Mouse (Mus musculus) forebrain, embryonic 14.5 days (tissue): ENCODE data around the gene S100pbp. TPM values are rescaled to one million over a fixed set of nuclear protein-coding genes. Genes with fewer than 3 reads are reported as not detected.
"Not testable (repeated sequence)": the region's sequence is repeated elsewhere in the genome, so short reads cannot be mapped to it uniquely, and the experiment has no call there.

ENCODE experiments used
- ATAC-seq: fragments of 200-750 bp; cut with Nextera tagmentation; 2 replicates; pipeline ENCODE4 v1.8.0; 2017; ENCODE audit warnings: mild to moderate bottlenecking, moderate library complexity
- DNase-seq: peaks from one replicate; pipeline ENCODE4 v3.0.0-alpha.2; 2015; ENCODE audit warnings: low spot score
- H3K27ac ChIP-seq: fragments of 300-500 bp; sonication (generic); 2 replicates; pipeline ENCODE4 v1.5.1; 2014; ENCODE audit warnings: low read depth, mild to moderate bottlenecking, control low read depth, low read length, moderate library complexity
- H3K27me3 ChIP-seq: fragments of 300-500 bp; sonication (generic); replicated peaks from 2 replicates; pipeline ENCODE4 v1.6.1; 2014; ENCODE audit warnings: low read length, control low read depth, mixed read lengths; ENCODE audit not compliant: control insufficient read depth, insufficient read depth
- H3K36me3 ChIP-seq: fragments of 300-500 bp; sonication (generic); 2 replicates; pipeline ENCODE4 v1.6.1; 2014; ENCODE audit warnings: low read length, control low read depth; ENCODE audit not compliant: control insufficient read depth, insufficient read depth
- H3K4me1 ChIP-seq: fragments of 300-500 bp; sonication (generic); 2 replicates; pipeline ENCODE4 v1.6.1; 2014; ENCODE audit warnings: antibody characterized with exemption, low read length, control low read depth; ENCODE audit not compliant: control insufficient read depth, insufficient read depth
- H3K4me2 ChIP-seq: fragments of 300-500 bp; sonication (generic); 2 replicates; pipeline ENCODE4 v1.6.1; 2014; ENCODE audit warnings: mild to moderate bottlenecking, control low read depth, low read length
- H3K4me3 ChIP-seq: fragments of 300-500 bp; sonication (generic); 2 replicates; pipeline ENCODE4 v1.5.1; 2014; ENCODE audit warnings: low read depth, low read length, control low read depth
- H3K9ac ChIP-seq: fragments of 300-500 bp; sonication (generic); 2 replicates; pipeline ENCODE4 v1.6.1; 2014; ENCODE audit warnings: mild to moderate bottlenecking, low read length, control low read depth, moderate library complexity
- H3K9me3 ChIP-seq: fragments of 300-500 bp; sonication (generic); replicated peaks from 2 replicates; pipeline ENCODE4 v1.6.1; 2016; ENCODE audit warnings: low read length, control low read depth, mixed read lengths; ENCODE audit not compliant: control insufficient read depth
- WGBS: fragments of 180-500 bp; shearing (Covaris S2); extraction: QIAGEN DNeasy Blood & Tissue Kit; methylation state at CpG from one replicate; pipeline ENCODE4 v1.1.7; 2014; 5-methylcytosine and 5-hydroxymethylcytosine counted together
- polyA plus RNA-seq: library from polyadenylated mRNA; unstranded; fragments of >200 nt; fragmentation: Nextera tagmentation; extraction: Ambion mirVana; gene quantifications from 2 replicates; pipeline ENCODE4 v1.2.1, GENCODE M21; 2014

The S100pbp gene
- polyA plus RNA-seq, 1 experiment from 2014 or later: 9.7 TPM

DNA sequence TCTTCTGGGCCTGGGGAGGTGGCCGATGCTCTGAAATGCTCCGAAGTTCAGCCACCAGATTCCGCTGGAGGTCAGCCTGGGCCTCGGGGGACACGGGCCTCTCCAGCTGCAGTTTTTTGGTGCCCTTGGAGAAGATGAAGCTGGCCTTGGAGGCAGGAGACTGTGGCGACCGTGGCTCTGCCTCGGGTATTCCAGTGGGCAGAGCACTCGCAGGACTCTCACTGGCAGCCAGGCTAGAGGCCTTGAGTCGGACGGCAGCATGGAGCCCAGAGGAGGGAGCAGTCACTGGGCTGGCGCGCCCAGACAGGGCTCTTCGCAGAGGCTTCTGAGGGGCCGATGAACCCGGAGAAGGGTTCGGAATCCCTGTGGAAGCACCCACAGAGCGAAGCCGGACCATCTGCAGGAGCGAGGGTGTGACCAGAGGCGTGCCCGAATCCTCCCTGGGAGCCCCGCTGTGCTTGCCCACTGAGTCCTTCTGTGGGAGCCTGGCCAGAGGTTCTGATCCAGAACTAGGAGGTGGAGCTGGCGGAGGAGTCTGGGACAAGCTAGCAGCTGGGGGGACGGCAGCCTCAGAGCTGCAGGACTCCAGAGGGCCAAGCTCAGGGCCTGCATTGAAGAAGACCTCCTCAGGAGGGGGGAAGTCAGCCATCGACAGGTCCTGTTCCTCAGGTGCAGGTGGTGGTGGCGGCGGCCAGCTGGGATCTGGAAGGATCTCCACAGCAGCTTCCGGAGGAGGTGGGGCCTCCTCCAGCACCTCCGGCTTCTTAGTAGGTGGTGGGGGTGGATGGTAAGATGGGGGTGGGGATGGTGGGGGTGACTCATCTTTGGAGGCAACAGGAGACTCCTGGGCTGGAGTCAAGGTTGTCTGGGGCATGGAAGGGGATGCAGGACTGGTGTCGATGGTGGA, 32.7 kb upstream of the S100pbp start:
- H3K27ac ChIP-seq: no peak overlapping the region
- H3K4me3 ChIP-seq: no peak overlapping the region
- 77% methylated on average over 31 of the region's 31 CpGs for WGBS
- no peak overlapping the region for H3K9ac ChIP-seq
- ATAC-seq: no peak
- H3K27me3 ChIP-seq: no peaks in the 10 kb centered on the region
- peaks cover 60% of the 10 kb centered on the region for H3K36me3 ChIP-seq
- H3K9me3 ChIP-seq: no peaks in the 10 kb centered on the region
- peaks cover 19% of the 10 kb centered on the region for H3K4me1 ChIP-seq
- no peak overlapping the region for H3K4me2 ChIP-seq
- no peak for DNase-seq

DNA sequence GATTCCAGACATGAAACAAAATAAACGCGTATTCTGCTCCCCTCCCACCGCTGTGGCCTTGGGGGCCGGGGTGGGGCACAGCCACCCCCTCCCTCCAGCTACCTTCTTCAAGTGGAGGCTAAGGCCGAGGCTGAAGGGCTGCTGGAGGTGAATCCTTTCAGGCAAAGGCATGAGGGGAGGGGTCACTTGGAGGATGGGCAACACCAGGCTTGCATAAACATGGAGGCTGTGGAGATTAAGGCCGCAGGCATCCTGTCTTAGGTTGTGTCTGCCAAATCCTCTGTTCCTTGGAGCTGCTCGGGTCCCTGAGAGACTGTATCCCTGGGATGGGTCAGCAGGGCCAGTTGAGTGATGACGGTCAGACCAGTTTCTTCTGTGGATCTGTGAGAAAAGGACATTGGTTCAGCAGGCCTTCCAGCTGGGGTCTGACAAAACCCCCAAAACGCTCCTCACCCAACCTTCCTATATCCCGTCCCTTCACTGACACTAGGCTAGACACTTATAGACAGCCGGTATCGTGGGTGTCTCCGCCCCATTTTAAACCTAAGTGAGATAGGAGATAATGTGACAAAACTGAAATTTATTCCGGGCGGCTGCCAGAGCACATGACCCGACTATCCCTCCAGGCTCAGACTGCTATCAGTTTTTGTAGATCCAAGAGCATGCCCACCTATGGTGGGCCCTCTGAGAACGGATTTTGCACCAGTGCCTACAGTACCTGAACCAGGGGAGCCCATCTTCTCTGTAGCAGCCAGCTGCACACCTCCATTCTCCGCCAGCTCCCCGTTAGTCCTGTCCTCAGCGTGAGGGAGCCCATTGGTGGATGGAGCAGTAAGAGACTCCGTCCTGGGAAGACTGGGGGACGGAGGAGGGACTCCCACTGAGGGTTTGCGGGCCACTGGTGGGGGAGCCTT, 31.8 kb upstream of the S100pbp start:
- H3K27me3 ChIP-seq: no peaks in the 10 kb centered on the region
- 79% methylated on average over 23 of the region's 23 CpGs for WGBS
- no peak overlapping the region for H3K4me2 ChIP-seq
- peaks cover 69% of the 10 kb centered on the region for H3K36me3 ChIP-seq
- peaks cover 10% of the 10 kb centered on the region for H3K4me1 ChIP-seq
- H3K9ac ChIP-seq: no peak overlapping the region
- no peak overlapping the region for H3K4me3 ChIP-seq
- DNase-seq (no peak), ATAC-seq (no peak)
- H3K27ac ChIP-seq: no peak overlapping the region
- no peaks in the 10 kb centered on the region for H3K9me3 ChIP-seq

DNA sequence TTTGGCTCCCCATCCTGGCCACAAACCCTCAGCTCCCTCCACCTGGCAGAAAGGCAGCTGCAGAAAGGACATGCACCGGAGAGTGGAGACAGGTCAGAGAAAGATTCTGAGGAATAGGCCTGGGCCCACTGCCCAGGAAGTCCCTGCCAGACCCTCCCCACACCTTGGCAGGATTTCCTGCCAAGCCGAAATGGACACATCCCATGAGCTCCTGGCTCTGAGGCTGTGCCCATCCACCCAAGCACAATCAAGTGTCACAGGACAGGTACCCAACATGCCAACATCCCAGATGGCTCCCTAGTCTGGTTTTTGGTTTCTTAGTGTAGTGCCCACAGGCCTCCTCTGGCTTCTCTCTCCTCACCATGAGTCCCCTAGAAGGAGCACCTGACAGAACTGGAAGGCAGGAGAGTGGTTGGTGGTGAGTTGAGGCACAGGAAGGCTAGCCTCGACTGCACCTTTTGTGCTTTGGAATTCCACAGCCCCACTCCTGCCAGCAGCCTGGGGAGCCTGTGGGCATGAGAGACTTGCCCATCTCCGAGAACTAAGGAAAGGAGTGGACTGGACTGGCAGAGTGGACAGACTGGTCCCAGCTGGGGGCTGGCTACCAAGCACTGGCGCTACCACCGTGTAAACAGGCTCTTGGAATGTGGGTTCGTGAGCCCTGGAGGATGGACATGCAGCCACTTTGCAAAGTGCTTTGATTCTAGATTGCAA, 31.0 kb upstream of the S100pbp start:
- ATAC-seq (no peak), DNase-seq (no peak)
- Histone ChIP-seq H3K4me2 (no peak overlapping the region), H3K4me3 (no peak overlapping the region), H3K27ac (no peak overlapping the region), H3K27me3 (no peaks in the 10 kb centered on the region), H3K9ac (no peak overlapping the region), H3K4me1 (peaks cover 4% of the 10 kb centered on the region; the same call in 1 of the 2 replicates), H3K36me3 (peaks cover 76% of the 10 kb centered on the region), H3K9me3 (no peaks in the 10 kb centered on the region)
- WGBS: 77% methylated on average over 7 of the region's 7 CpGs

DNA sequence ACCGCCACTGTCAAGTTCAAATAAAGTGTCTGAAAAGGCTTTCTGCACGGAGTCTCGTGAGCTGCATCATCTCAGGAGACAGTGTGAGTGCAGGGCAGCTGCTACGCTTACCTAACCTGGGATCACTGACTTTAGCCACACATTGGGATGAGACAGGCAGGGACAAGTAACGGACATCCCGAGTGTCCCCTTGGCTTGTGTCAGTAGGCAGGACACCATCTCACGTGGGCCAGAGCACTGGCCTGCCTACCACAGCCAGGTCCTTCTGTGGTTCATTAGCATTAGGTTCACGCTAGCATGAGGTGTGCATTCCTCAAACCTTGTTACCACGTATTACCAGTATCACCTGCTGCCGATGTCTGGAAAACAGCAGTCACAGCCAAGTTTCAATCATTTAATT, 29.7 kb upstream of the S100pbp start:
- 84% methylated on average over 10 of the region's 10 CpGs for WGBS
- no peak overlapping the region for H3K9ac ChIP-seq
- no peak for ATAC-seq

DNA sequence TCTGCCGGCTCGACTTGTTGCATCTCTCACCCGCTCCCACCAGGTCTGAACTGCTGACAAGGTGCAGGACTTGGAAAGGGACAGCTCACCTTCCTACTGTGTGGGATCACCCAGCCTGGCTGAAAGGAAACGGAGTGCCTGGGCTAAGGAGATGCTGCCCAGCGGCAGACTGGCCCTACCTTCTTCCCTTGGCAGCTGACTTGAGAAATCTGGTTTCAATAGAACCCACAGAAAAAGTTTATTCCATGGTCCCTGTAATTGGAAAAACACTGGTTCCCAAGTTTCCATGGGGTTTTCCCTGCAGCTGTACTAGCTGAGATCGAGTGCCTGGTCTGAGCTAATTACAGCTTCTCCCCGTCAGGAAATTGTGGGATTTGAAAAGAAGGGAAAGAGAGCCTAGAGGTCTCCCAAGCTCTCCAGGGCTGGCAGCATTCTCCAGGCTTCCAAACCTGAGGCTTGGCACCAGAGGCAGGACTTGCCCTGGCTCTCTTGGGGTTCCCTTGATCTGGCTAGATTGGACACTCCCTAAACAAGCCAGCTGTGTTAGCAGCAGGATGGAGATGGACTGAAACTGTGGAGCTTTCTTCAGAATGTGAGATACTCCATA, 29.1 kb upstream of the S100pbp start:
- H3K4me3 ChIP-seq: no peak overlapping the region
- H3K9ac ChIP-seq: no peak overlapping the region
- ATAC-seq (no peak), DNase-seq (no peak)
- H3K4me1 ChIP-seq: peaks cover 4% of the 10 kb centered on the region; the same call in 1 of the 2 replicates
- peaks cover 87% of the 10 kb centered on the region for H3K36me3 ChIP-seq
- H3K4me2 ChIP-seq: no peak overlapping the region
- no peaks in the 10 kb centered on the region for H3K27me3 ChIP-seq
- WGBS: 83% methylated on average over 7 of the region's 7 CpGs
- H3K27ac ChIP-seq: no peak overlapping the region
- no peaks in the 10 kb centered on the region for H3K9me3 ChIP-seq

More for the DNA sequence above, 29.7 kb upstream of the S100pbp start:
- peaks cover 4% of the 10 kb centered on the region; the same call in 1 of the 2 replicates for H3K4me1 ChIP-seq
- H3K4me3 ChIP-seq: no peak overlapping the region
- DNase-seq: no peak
- no peak overlapping the region for H3K4me2 ChIP-seq
- no peaks in the 10 kb centered on the region for H3K27me3 ChIP-seq
- peaks cover 84% of the 10 kb centered on the region for H3K36me3 ChIP-seq
- no peak overlapping the region for H3K27ac ChIP-seq
- no peaks in the 10 kb centered on the region for H3K9me3 ChIP-seq

DNA sequence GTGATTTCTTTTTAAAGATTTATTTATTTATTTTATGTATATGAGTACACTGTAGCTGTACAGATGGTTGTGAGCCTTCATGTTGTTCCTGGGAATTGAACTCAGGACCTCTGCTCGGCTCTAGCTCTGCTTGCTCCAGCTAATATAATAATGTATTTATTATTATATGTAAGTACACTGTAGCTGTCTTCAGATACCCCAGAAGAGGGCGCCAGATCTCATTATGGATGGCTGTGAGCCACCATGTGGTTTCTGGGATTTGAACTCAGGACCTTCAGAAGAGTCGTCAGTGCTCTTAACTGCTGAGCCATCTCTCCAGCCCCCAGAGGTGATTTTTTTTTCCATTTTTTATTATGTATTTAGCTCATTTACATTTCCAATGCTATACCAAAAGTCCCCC, 23.0 kb upstream of the S100pbp start:
- ATAC-seq, H3K4me2 ChIP-seq, H3K4me1 ChIP-seq, H3K27me3 ChIP-seq, H3K9me3 ChIP-seq, H3K4me3 ChIP-seq, H3K9ac ChIP-seq, H3K27ac ChIP-seq, DNase-seq: not testable (repeated sequence)
- 74% methylated on average over 3 of the region's 3 CpGs for WGBS
- peaks cover 86% of the 10 kb centered on the region for H3K36me3 ChIP-seq

DNA sequence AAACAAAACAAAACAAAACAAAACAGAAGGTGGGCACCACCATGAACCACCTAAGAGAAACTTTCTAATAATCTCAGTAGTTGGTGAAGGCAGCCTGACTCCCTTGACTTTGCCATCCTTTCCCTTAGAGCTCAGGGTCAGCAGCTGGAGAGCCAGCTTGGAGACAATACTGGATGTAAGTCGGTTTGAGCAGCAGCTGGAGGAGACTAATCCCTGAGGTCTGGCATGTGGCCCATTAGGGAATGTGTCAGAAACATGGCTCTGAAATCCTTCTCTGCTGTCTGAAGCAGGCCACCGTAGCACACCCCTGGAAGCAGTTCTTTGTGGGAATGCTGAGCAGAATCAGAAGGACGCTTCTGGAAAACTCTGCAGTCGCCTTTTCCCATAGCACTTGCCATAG, 21.9 kb upstream of the S100pbp start:
- ATAC-seq: no peak
- no peak for DNase-seq
- Histone ChIP-seq H3K9me3 (no peaks in the 10 kb centered on the region), H3K27ac (no peak overlapping the region), H3K27me3 (no peaks in the 10 kb centered on the region), H3K9ac (no peak overlapping the region), H3K4me1 (no peaks in the 10 kb centered on the region), H3K4me3 (no peak overlapping the region), H3K4me2 (no peak overlapping the region), H3K36me3 (peaks cover 86% of the 10 kb centered on the region)
- 72% methylated on average over 4 of the region's 4 CpGs for WGBS

DNA sequence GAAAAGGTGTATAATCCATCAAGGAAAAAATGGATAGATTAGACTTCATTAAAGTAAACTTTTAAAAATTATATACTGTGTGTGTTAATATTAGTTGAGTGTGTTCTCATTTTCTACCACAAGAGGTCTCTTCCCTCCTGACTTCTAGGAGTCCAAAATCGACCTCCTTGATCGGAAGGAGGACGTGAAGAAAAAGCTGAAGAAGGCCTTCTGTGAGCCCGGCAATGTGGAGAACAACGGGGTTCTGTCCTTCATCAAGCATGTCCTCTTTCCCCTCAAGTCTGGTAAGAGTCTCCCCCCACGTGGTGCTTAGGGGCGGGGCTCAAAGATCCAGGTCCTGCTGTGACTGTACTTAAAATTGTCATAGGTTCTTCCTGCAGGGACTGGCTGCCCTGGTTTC, 20.0 kb upstream of the S100pbp start:
- Histone ChIP-seq H3K4me3 (no peak overlapping the region), H3K27ac (no peak overlapping the region), H3K4me2 (no peak overlapping the region), H3K27me3 (no peaks in the 10 kb centered on the region), H3K9me3 (no peaks in the 10 kb centered on the region), H3K36me3 (peaks cover 86% of the 10 kb centered on the region), H3K9ac (no peak overlapping the region), H3K4me1 (no peaks in the 10 kb centered on the region)
- 60% methylated on average over 7 of the region's 7 CpGs for WGBS
- DNase-seq (peak; percentile 65), ATAC-seq (no peak)
